Mouse (Mus musculus) cerebellum, adult 11 months (tissue): ENCODE results near the gene Cacng3.

Experiments used
- DNase-seq: peaks from one replicate; pipeline ENCODE4 v3.0.0; 2022

The Cacng3 gene

DNA sequence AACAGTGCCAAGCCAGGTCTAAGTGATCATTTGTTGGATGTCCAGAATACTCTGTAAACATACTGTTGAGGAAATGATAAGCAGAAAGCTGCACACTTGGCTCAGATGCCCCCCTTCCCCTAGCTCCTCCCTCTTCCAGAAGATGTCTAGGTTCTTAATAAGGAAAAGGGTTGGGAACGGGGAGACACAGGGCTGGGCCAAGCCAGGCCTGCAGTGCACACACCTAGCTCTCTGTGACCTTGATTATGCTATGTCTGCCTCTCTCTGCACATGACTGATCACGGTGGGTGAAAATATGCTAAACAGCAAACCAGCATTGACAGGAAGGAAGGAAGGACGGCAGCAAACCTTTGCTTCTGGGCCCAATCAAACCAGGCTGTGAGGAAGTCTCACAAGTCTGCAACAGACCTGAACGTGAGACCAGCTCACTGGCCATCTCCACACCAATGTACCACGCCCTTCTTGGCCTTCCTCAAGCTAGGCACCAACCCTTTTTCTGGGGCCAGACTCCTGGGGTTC is 53.1 kb downstream of the Cacng3 start:
- no peak for DNase-seq

DNA sequence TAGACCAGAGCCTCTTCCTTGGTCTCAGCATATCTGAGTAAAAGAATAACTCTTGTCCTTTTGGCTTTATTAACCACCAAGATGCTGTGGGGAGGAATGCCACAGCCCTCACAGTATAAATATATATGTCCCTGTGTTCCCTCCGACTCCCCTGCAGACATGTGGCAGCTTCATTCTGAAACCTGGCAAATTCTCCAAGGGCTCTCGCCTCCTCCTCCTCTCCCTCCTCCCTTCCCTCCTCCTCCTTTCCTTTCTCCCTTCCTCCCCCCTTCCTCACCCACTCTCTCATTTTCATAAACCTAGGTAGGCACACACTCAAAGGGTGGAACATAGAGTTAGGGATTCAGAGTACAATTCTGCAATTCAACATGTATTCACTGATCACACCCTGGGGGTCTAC is 56.1 kb downstream of the Cacng3 start:
- no peak for DNase-seq

DNA sequence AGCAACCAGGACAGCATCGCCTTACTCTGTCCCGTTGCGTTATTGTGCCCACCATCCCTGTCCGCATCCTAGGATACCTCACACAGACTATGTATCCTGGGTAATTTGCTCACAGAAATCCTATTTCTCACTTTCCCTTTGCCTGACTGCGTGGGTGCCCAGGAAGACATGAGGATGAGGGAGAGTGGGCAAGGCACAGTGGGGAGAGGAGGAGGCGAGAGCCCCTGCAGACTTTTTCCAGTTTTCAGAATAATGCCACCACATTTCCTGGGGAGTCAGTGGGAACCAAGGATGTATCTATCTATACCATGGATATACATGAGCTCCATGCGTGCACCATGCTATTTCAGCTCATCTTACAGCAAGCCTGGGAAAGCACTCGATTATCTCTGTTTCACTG is 57.9 kb downstream of the Cacng3 start:
- DNase-seq: no peak

DNA sequence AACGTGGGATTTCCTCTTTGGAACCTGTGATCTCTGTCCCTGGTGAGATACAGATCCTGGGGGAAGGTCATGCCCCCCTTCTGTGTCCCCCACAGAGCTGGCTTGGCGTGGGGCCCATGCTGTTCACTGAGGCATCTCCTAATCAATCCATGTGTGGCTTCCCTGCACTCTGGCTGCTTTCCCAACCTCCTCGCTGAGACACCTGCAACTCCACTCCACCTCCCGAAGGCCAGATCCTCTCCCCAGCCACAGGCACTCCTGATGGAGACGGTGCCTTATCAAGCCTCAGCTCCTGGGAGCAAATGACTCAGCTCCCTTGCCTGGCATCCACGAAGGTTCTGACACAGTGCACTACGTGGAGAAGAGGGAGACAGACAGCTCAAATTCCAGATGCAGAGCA is 58.6 kb downstream of the Cacng3 start:
- DNase-seq: no peak

DNA sequence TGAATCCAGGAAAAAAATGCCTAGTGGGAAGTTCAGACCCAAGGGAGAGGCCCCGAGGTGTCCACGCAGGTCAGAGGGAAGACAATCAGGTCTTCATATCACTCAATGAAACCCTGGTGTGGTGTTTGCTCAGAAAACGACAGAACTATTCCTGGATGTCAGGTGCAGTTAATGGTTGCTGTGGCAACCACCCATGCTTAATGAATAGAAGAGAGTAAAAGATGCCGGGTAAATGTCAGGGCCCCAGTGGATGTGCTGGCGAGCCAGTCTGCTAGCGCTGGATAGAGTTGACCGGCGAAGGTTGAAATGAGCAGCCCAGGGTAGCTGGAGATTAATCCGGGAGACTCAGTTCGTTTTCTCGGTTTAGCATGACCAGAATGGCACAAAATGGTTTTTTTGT is 65.0 kb downstream of the Cacng3 start:
- no peak for DNase-seq

DNA sequence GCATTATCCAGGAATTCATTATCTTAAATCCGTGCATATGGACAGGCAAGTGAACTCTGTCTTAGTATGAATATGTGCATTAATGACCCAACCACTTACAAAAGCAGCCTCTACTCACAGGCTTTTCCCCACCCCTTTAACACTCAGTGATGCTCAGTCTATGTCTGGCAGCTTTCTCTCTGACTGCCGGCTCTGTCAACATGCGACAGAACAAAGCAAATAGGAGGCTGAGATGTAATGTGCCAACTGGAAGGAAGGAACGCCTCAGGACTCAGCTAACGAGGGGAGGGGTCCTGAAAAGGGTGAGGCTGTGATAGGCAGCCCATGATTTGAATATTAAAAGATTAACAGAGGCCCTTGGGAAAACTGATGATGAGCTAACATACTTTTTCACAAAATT is 68.2 kb downstream of the Cacng3 start:
- DNase-seq: no peak

DNA sequence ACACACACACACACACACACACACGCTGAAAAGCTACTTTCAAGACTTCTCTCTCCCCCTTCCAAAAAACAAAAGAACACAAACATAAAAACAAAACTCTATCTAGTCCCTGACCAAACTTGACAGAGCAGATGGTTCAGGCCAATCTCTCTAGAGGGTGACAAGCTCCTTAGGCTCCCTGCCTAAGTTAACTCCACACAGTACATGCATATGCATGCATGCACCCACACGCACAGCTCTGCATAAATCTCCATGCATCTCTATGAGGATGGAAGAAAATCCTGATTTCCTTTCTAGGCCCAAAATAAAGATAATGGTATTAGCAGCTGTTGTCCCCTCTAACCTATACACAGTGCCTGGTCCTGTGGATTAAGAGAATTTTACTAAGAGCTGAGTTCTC is 70.4 kb downstream of the Cacng3 start:
- DNase-seq: no peak

DNA sequence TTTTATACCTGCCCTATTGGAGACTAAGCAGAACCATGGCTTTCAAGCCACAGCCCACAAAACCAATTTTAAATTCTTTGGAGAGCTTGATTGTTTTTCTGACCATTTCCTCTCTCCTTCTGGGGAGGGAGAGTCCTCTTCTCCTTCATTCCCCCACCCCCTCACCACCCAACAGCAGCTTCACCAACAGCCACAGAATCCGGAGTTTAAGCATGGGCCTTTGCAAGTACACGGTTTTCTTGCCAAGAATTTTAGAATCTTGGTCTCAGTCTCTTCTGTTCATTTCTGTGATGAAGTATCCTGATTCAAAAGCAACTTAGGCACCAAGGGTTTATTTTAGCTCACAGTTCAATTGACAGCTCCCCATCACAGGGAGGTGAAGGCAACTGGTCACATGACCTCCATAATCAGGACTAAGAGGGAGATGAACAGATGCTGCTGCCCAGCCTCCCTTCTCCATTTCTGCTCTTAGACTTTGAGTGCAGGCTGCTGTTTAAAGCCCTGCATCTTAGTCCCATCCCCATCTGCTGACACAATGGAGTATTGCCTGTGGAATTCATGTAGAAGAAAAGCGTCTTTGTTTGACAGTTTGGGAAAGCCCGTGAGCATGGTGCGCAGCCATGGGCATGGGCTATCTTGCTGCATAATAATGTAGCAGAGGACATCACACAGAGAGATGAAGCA is 85.8 kb downstream of the Cacng3 start:
- no peak for DNase-seq

DNA sequence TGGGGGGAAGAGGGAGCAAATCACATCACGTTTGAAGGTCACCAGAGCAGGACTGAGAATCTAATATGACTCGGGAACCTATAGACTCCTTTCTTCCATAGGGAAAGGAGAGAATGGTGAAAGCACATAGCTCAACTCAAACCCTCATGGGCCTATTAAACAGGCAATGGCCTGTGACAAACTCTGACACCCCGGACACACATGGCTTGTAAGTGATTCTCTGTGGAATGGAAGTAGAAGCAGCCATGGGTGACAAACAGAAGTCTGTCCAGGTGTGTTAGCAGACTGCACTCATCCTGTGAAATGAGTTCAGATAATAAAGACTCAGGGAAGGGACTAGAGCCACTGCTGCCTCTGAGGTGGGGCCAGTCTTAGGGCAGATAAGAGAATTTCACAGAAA is 88.4 kb downstream of the Cacng3 start:
- no peak for DNase-seq

DNA sequence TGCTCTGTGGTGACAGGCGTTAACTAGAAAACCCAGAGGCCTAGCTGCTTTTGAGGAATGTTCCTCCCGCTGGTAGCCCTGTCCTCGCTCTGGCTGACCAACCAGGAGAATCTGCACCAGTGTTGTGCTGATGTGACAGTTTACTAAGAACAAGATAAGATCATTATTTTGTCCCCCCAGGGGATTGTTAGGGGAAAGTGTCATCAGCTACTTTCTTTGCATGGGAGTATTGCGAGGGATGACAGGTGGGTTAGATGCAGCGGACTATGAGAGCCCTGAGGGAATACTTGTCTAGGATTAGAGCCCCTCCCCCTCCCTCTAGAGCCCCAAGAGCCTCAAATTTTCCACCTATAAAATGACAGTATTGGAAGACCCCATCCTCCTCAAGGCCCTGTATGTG is 94.2 kb downstream of the Cacng3 start:
- no peak for DNase-seq

DNA sequence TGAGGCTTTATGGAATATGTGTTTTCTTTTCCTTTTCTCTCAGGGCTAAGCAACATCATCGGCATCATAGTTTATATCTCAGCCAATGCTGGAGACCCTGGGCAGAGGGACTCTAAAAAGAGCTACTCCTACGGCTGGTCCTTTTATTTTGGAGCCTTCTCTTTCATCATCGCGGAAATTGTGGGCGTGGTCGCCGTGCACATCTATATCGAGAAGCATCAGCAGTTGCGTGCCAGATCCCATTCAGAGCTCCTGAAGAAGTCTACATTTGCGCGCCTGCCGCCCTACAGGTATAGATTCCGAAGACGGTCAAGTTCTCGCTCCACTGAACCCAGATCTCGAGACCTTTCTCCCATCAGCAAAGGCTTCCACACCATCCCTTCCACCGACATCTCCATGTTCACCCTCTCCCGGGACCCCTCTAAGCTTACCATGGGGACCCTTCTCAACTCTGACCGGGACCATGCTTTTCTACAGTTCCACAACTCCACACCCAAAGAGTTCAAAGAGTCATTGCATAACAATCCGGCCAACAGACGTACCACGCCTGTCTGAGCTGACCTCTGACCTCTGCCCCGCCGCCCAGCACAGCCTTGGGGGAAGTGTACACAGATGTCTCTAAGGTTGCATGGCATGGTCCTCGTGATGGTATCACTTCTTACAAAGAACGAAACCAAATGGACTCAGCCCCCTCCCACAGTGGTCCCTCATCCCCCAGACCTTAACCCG is 98.2 kb downstream of the Cacng3 start:
- DNase-seq: no peak

DNA sequence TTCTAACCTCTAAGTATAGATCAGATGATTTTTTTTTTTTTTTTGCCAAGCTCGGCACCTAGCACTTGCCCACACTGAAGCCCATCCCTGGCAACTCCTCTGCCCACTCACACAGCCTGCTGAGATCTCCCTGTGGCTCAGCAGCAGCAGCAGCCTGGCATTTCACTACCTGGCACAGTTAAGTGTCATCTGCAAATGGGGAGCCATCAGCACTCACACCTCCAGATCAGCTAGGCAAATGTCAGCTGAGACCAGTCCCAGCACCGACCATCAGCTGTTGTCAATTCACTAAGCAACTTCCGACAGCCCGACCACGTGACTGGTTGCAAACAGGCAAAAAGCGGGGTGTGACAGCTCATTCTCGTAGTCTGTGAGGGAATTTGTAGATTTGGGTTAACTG is 109.3 kb downstream of the Cacng3 start:
- DNase-seq: no peak

DNA sequence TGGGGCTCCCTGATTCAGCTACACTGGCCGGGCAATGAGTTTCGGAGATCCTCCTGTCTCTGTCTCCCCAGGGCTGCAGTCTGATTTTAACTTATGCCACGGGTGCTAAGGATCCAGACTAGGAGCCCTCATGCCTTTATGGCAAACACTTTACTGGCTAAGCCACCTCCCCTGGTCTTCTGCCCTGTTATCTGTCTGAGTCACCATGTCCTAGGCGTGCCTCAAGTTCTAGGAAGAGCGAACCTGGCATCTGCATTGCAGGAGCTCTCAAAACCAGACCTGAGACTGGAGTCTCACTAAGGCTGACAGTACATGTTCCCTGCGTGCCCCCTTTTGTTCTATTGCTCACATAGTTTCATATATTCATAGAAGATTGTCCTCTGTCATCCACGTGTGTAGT is 119.6 kb downstream of the Cacng3 start:
- no peak for DNase-seq

DNA sequence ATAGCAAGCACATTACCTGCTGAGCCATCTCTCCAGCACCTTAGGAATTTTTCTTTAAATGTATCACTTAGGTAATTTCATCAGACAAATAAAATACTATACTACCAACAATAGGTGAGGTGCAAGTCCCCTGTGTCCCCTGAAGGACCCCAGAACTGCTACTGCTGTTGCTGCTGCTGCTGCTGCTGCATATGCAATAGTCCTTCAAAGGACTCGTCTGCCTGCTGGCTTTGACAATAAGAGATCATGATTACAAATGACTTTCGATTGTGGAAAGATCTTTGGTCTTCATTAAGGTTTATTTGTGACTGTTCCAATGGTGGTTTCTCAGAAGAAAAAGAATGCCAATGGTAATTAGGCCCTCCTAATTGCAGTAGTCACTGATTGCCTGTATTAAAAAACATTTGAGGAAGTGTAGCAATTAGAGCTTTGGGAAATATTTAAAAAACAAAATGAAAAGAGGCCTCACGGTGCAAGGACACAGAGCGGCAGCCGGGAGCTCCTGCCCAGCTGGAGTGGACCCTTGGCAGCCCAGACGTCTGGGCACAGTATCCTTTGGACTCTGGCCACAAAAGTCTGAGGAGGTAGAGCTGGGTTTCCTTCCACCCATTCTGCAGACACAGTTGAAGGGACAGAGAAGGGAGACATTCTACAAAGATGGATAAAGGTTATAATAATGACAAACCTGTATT is 123.5 kb downstream of the Cacng3 start:
- DNase-seq: no peak

DNA sequence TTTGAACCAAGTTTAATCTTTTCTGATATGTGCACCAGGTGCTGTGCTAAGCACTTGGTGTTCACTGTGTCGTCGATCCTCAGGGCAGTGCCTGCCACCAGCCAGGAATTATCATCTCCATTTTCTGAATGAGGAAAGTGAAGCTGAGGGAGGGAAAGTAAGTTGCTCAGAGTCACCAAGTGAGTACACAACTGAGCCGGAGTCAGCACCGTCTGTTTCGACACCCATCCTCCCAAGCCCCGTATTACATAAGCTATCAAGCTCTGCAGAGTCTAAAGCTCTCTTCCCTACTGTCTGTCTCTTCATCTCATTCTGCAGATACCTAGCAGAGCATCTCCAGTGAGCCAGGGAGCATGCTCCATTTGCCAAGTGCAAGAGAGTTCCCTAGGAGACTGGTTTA is 124.8 kb downstream of the Cacng3 start:
- no peak for DNase-seq

DNA sequence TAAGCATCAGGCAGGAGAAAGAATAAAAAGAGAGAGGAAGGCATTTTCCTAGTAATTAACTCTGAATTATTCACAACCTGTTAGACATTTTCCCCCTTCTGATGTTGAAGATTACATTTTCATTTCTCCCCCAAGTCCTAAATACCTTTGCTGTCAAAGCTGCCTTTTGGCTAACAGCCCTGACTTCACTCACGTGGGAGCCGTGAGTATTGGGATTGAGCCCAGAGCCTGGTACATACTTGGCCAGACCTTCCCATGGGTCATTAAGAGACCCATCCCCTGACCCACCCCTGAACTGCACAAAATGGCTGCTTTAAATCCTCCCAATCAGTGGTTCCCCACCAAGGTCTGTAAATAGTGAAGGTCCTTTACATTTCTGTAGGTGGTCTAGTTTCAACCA is 130.5 kb downstream of the Cacng3 start:
- DNase-seq: no peak

DNA sequence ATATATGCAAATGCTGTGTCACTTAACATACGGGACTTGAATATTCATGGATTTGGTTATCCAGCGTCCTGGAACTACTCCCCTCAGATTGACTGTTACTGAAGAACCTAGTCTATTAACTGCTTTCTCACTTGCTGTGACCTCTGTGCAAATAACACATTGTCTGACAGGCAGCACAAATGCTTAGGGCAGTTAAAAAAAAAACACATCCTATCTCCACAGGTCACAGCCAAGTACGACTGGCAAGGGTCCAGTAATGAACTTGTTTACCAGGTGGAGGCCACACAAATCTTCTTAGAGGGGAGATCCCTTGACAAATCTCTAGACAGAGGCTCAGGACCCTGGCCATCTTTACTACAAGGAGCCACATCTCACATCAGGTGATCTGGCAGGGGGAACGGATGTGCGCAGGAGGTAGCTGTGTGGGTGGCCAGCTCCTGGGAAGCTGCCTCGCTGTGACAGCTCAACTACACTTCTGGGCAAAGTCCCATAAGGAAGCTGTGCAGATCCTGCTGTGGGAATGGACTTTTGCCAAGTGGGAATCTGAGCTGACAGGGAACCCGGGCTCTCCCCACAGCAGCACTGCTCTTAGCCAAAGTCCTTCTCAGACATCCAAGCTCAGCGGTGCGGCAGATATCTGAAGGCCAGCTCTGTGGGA is 133.7 kb downstream of the Cacng3 start:
- no peak for DNase-seq

DNA sequence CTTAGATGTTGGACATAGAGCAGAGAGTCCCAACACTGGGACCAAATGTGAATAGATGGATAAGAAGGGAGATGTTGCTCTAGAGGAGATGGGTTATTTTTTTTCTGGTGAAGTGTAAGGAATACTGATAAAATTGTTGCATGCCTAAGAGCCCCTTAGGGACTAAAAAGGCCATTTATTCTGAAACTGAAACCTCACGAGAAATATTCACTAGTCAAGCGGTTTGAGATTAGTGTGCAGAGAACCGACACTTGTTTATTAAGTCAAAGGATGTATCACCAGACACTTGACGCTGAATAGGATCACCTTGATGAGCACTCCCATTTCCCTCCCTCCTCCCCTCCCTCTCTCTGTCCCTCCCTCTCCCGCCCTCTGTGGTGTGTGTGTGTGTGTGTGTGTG is 136.2 kb downstream of the Cacng3 start:
- DNase-seq: no peak

DNA sequence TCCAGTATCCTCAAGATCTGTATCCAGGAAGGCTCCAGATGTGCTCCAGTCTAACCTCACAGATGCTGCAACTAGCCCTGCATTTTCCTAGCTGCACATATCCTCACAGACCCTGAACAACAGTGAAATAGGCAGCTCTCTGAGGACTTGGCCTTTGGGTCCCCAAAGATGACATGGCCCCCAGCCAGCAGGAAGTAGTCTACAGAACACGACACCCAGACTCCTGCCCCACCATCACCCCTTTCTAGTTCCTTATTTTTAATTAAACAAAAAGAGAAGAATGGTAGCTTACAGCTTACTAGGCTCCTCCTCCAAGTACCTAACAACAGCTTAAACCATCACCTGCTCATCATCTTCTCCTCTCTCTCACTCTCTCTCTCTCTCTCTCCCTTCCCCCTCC is 143.4 kb downstream of the Cacng3 start:
- no peak for DNase-seq

DNA sequence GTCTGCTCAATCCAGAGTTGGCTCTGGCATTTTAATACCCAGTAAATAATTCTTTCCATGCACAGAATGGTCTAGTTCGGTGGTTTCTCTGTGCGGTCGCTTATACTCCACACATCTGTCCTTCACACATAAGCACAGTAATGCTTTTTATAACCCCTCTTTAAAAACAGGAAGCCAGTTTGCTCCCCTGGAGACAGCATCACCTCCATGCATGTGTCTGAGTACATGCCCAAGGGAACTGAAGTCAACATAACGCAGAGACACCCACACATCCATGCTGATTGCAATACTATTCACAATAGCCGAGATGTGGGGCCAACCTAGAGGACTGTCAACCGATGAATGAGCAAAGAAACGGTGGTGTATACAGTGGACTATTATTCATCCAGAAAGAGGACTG is 147.3 kb downstream of the Cacng3 start:
- no peak for DNase-seq
